Mouse (Mus musculus) layer of hippocampus, adult 2 months (tissue): Measurements from ENCODE around the gene Hlx. TPM values are rescaled to one million over a fixed set of nuclear protein-coding genes. Genes with fewer than 3 reads are reported as not detected.

ENCODE experiments used
- DNase-seq, 2 experiments: peaks; one replicate each; pipeline ENCODE4 v3.0.0; 2022; ENCODE audit warnings: low spot score in 2 of 2
- H3K27ac ChIP-seq: fragments of 200-600 bp; 2 replicates; pipeline ENCODE4 v1.8.1; 2022
- H3K4me3 ChIP-seq: fragments of 200-600 bp; 2 replicates; pipeline ENCODE4 v1.8.1; 2022; ENCODE audit warnings: mild to moderate bottlenecking
- CTCF ChIP-seq: fragments of 200-600 bp; conservative IDR thresholded peaks from 2 replicates; pipeline ENCODE4 v1.8.1; 2022; ENCODE audit warnings: antibody characterized with exemption, mild to moderate bottlenecking, moderate library complexity
- total RNA-seq, 2 experiments: library from RNA; stranded (reverse); gene quantifications; 2 replicates each; pipeline ENCODE4 v1.2.3; 2021

The Hlx gene
- total RNA-seq, 2 experiments from 2014 or later = 1.4 to 1.6 TPM

GRCm38 (mm10) chr1:184717691-184718200 lies 14.7 kb downstream of the Hlx start:
- no peak for TF ChIP-seq CTCF
- Histone ChIP-seq H3K27ac (no peak overlapping the region), H3K4me3 (no peak overlapping the region)
- no peak for DNase-seq

- Histone ChIP-seq H3K27ac (no peak overlapping the region), H3K4me3 (no peak overlapping the region)
- no peak for TF ChIP-seq CTCF
- DNase-seq = no peak
Observed at GRCm38 (mm10) chr1:184717016-184717568, 15.3 kb downstream of the Hlx start.

GRCm38 (mm10) chr1:184716117-184716516 lies 16.3 kb downstream of the Hlx start:
- H3K4me3 ChIP-seq = no peak overlapping the region
- H3K27ac ChIP-seq = no peak overlapping the region
- no peak for DNase-seq
- TF ChIP-seq CTCF = no peak

- DNase-seq = no peak
- Histone ChIP-seq H3K4me3 (no peak overlapping the region), H3K27ac (no peak overlapping the region)
- TF ChIP-seq CTCF = no peak
Observed at GRCm38 (mm10) chr1:184715693-184716092, 16.7 kb downstream of the Hlx start.

GRCm38 (mm10) chr1:184714515-184714914 lies 17.9 kb downstream of the Hlx start:
- DNase-seq = no peak
- H3K4me3 ChIP-seq = no peak overlapping the region
- no peak overlapping the region for H3K27ac ChIP-seq
- TF ChIP-seq CTCF = no peak

GRCm38 (mm10) chr1:184713716-184714115 lies 18.7 kb downstream of the Hlx start:
- Histone ChIP-seq H3K27ac (no peak overlapping the region), H3K4me3 (no peak overlapping the region)
- TF ChIP-seq CTCF = no peak
- DNase-seq = no peak

- TF ChIP-seq CTCF = no peak
- no peak for DNase-seq
- H3K4me3 ChIP-seq = no peak overlapping the region
- no peak overlapping the region for H3K27ac ChIP-seq
Observed at GRCm38 (mm10) chr1:184707532-184708248, 24.7 kb downstream of the Hlx start.

GRCm38 (mm10) chr1:184704901-184705300 lies 27.5 kb downstream of the Hlx start:
- no peak for TF ChIP-seq CTCF
- no peak for DNase-seq
- Histone ChIP-seq H3K4me3 (no peak overlapping the region), H3K27ac (no peak overlapping the region)

GRCm38 (mm10) chr1:184699295-184699694 lies 33.1 kb downstream of the Hlx start:
- Histone ChIP-seq H3K27ac (no peak overlapping the region), H3K4me3 (no peak overlapping the region)
- DNase-seq = no peak
- TF ChIP-seq CTCF = peak; percentile 31

GRCm38 (mm10) chr1:184695451-184695850 lies 37.0 kb downstream of the Hlx start:
- DNase-seq = no peak
- Histone ChIP-seq H3K27ac (no peak overlapping the region), H3K4me3 (no peak overlapping the region)
- TF ChIP-seq CTCF = no peak

GRCm38 (mm10) chr1:184692204-184692904 lies 40.1 kb downstream of the Hlx start:
- Histone ChIP-seq H3K27ac (no peak overlapping the region), H3K4me3 (no peak overlapping the region)
- no peak for TF ChIP-seq CTCF
- no peak for DNase-seq

- Histone ChIP-seq H3K4me3 (no peak overlapping the region), H3K27ac (no peak overlapping the region)
- no peak for TF ChIP-seq CTCF
- no peak for DNase-seq
Observed at GRCm38 (mm10) chr1:184691240-184691639, 41.2 kb downstream of the Hlx start.

- TF ChIP-seq CTCF = no peak
- no peak for DNase-seq
- H3K27ac ChIP-seq = no peak overlapping the region
- H3K4me3 ChIP-seq = no peak overlapping the region
Observed at GRCm38 (mm10) chr1:184688026-184688425, 44.4 kb downstream of the Hlx start.
